Mouse (Mus musculus) CH12.LX (cell line): ENCODE measurements around the gene Glipr1l1.
"Not testable (repeated sequence)": the region's sequence is repeated elsewhere in the genome, so short reads cannot be mapped to it uniquely, and the experiment has no call there.

Experiments used
- CTCF ChIP-seq, 2 experiments: IDR thresholded peaks in 1 of 2; conservative IDR thresholded peaks in 1 of 2; 2 replicates each; pipeline ENCODE4 v1.5.1; 2011 to 2012; ENCODE audit warnings: low read depth in 2 of 2, low read length in 2 of 2, improper control_type of control experiment in 1 of 2, inconsistent platforms in 1 of 2, mild to moderate bottlenecking in 1 of 2, moderate library complexity in 1 of 2
- EP300 ChIP-seq: IDR thresholded peaks from 2 replicates; pipeline ENCODE4 v1.6.1; 2011; ENCODE audit warnings: low read length, improper control_type of control experiment
- MAX ChIP-seq: IDR thresholded peaks from 2 replicates; pipeline ENCODE4 v1.6.1; 2011; ENCODE audit warnings: low read length, improper control_type of control experiment
- MEF2A ChIP-seq: IDR thresholded peaks from 2 replicates; pipeline ENCODE4 v1.6.1; 2014; ENCODE audit warnings: low read depth, mild to moderate bottlenecking, inconsistent platforms, low read length, improper control_type of control experiment, borderline replicate concordance
- NRF1 ChIP-seq: IDR thresholded peaks from 2 replicates; pipeline ENCODE4 v1.6.1; 2014; ENCODE audit warnings: low read depth, mild to moderate bottlenecking, inconsistent platforms, low read length, improper control_type of control experiment, moderate library complexity
- TBP ChIP-seq: conservative IDR thresholded peaks from 2 replicates; pipeline ENCODE4 v1.6.1; 2011; ENCODE audit warnings: low read depth, low read length, improper control_type of control experiment

DNA sequence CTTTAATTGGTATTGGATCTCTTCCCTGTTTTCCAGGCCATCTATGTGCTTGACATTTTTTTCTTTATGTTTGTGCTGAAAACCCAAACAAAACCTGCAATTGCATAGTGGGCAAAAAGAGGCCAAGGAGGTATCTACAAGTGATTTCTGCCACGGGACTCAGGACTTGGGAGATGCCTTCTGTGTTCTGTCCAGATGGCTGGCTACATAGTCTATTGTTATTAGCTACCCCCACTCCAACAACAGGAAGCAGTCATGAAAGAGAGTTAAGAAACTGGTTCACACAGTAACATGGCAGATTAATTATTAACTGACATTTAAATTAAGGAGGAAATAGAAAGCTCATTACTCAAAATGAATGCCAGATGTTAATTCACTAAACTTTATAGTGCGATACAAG is 65.1 kb downstream of the Glipr1l1 start:
- not testable (repeated sequence) for TF ChIP-seq NRF1; CTCF (conservative IDR thresholded peaks at IDR 0.05 in 1 of 2, IDR thresholded peaks at IDR 0.05 in 1 of 2; ENCODE audit: low read depth in 2 of 2, low read length in 2 of 2); MAX; TBP; EP300; MEF2A
